In genomic region chr9:114440548-114440947, GRCm38 (mm10) we compare ENCODE assay signal across 21 mouse cellular contexts. TPM values are rescaled to one million over a fixed set of nuclear protein-coding genes. Genes with fewer than 3 reads are reported as not detected.
DNase-seq lines count a peak whose midpoint lies in the region; ATAC-seq and TF ChIP-seq lines count a peak whose summit lies in the region.
"Had no signal": no experiment of that assay in that cellular context is flagged by ENCODE, and none has a peak within 500 bp of the region (broad histone marks: within the 10 kb centered on the region; RNA-seq: fewer than 3 reads in every experiment).

No protein-coding gene starts in this region.

- no peaks in the 10 kb centered on the region for H3K9me3 ChIP-seq in stomach, embryonic 15.5 days
- H3K9me3 ChIP-seq in stomach, postnatal 0 days (ENCODE audit: control insufficient read depth, low read length) = no peaks in the 10 kb centered on the region
- no peaks in the 10 kb centered on the region for H3K9me3 ChIP-seq in ES-E14 (ENCODE audit: control insufficient read depth, insufficient read depth, low read depth, low read length)
- peaks cover 8% of the 10 kb centered on the region; the same call in 1 of the 2 replicates for H3K9me3 ChIP-seq in embryonic facial prominence, embryonic 10.5 days
- H3K9me3 ChIP-seq: heart, embryonic 10.5 days; liver, embryonic 15.5 days had no signal

- ATAC-seq in stomach, embryonic 15.5 days (ENCODE audit: insufficient read depth, low FRiP score, low read depth) = peak; percentile 18; the same call in 1 of the 2 replicates
- no peak for ATAC-seq in stomach, postnatal 0 days (ENCODE audit: low FRiP score, low TSS enrichment)
- 0 out of 2 replicates have a peak, but pooled peaks have one; percentile 16 for ATAC-seq in neutrophil, adult 5-6 weeks (ENCODE audit: extremely low read depth, insufficient number of reproducible peaks, low FRiP score, poor library complexity, severe bottlenecking)
- ATAC-seq: forebrain, embryonic 16.5 days had no signal

- 73% methylated on average over 10 of the region's 10 CpGs for WGBS in stomach, embryonic 15.5 days
- 74% methylated on average over 10 of the region's 10 CpGs for WGBS in stomach, postnatal 0 days
- 87% methylated on average over 10 of the region's 10 CpGs for WGBS in embryonic facial prominence, embryonic 10.5 days

- H3K27ac ChIP-seq in stomach, embryonic 15.5 days = no peak overlapping the region; the same call in 1 of the 2 replicates
- H3K27ac ChIP-seq in stomach, postnatal 0 days (replicated peaks) = no peak overlapping the region
- H3K27ac ChIP-seq in ES-E14 (ENCODE audit: insufficient read depth, low read depth, low read length, poor library complexity, severe bottlenecking) = no peak overlapping the region; the same call in 1 of the 2 replicates
- H3K27ac ChIP-seq in embryonic facial prominence, embryonic 10.5 days (replicated peaks) = no peak overlapping the region
- H3K27ac ChIP-seq: heart, embryonic 10.5 days; hindbrain, embryonic 15.5 days; liver, embryonic 15.5 days; midbrain, embryonic 12.5 days had no signal

- no peaks in the 10 kb centered on the region for H3K36me3 ChIP-seq in stomach, embryonic 15.5 days
- peaks cover 3% of the 10 kb centered on the region; the same call in 1 of the 2 replicates for H3K36me3 ChIP-seq in stomach, postnatal 0 days (ENCODE audit: control insufficient read depth, insufficient read depth, low read length)
- H3K36me3 ChIP-seq in ES-E14 (ENCODE audit: control insufficient read depth, insufficient read depth, low read length, poor library complexity, severe bottlenecking) = peaks cover 3% of the 10 kb centered on the region; the same call in 1 of the 2 replicates
- H3K36me3 ChIP-seq in embryonic facial prominence, embryonic 10.5 days (replicated peaks) = peaks cover 21% of the 10 kb centered on the region
- H3K36me3 ChIP-seq: liver, embryonic 15.5 days had no signal

- no peak overlapping the region for H3K4me3 ChIP-seq in stomach, embryonic 15.5 days (replicated peaks)
- no peak overlapping the region for H3K4me3 ChIP-seq in stomach, postnatal 0 days (ENCODE audit: low read depth, low read length)
- H3K4me3 ChIP-seq in ES-E14 (ENCODE audit: insufficient read depth in 1 of 2, low read depth in 1 of 2, low read length in 2 of 2, poor library complexity in 1 of 2, severe bottlenecking in 1 of 2) = peak overlapping the region in 1 of 2 experiments; percentile 7; a peak in 1 of 4 replicates
- no peak overlapping the region for H3K4me3 ChIP-seq in embryonic facial prominence, embryonic 10.5 days
- H3K4me3 ChIP-seq: heart, embryonic 10.5 days; hindbrain, embryonic 15.5 days; liver, embryonic 15.5 days; midbrain, embryonic 12.5 days; myocyte had no signal

- no peak overlapping the region for H3K9ac ChIP-seq in stomach, embryonic 15.5 days
- H3K9ac ChIP-seq in stomach, postnatal 0 days (ENCODE audit: low read length) = no peak overlapping the region
- H3K9ac ChIP-seq in ES-E14 (ENCODE audit: insufficient read depth, low read depth, low read length, poor library complexity, severe bottlenecking) = 0 out of 2 replicates have a peak overlapping the region, but pooled peaks have one; percentile 14
- H3K9ac ChIP-seq: hindbrain, embryonic 15.5 days; liver, embryonic 15.5 days; midbrain, embryonic 12.5 days had no signal

- in situ Hi-C loops in ES-E14 (cut with MboI; ENCODE audit: low sequenced_read_pairs in 2 of 2, unreplicated experiment in 2 of 2) = no loop called here

- H3K4me1 ChIP-seq in stomach, embryonic 15.5 days = no peaks in the 10 kb centered on the region
- no peaks in the 10 kb centered on the region for H3K4me1 ChIP-seq in stomach, postnatal 0 days (replicated peaks; ENCODE audit: control insufficient read depth, insufficient read depth)
- H3K4me1 ChIP-seq in ES-E14 (ENCODE audit: control insufficient read depth in 2 of 2, insufficient read depth in 2 of 2, low read length in 2 of 2, poor library complexity in 1 of 2) = peaks cover 3 to 14% of the 10 kb centered on the region in 2 experiments; a peak in 2 of 4 replicates
- H3K4me1 ChIP-seq in embryonic facial prominence, embryonic 10.5 days = no peaks in the 10 kb centered on the region
- H3K4me1 ChIP-seq: heart, embryonic 10.5 days; hindbrain, embryonic 15.5 days; liver, embryonic 15.5 days; midbrain, embryonic 12.5 days had no signal

- TF ChIP-seq CTCF in stomach, postnatal 0 days (IDR thresholded peaks at IDR 0.05; ENCODE audit: low read depth) = no peak

- no peak overlapping the region for H3K4me2 ChIP-seq in stomach, embryonic 15.5 days
- no peak overlapping the region for H3K4me2 ChIP-seq in stomach, postnatal 0 days (replicated peaks; ENCODE audit: low read depth)
- H3K4me2 ChIP-seq: hindbrain, embryonic 15.5 days; liver, embryonic 15.5 days; midbrain, embryonic 12.5 days had no signal

- TF ChIP-seq EP300 in stomach, postnatal 0 days (optimal IDR thresholded peaks at IDR 0.05) = no peak

- H3K27me3 ChIP-seq in stomach, embryonic 15.5 days (replicated peaks) = no peaks in the 10 kb centered on the region
- no peaks in the 10 kb centered on the region for H3K27me3 ChIP-seq in stomach, postnatal 0 days (ENCODE audit: control insufficient read depth, insufficient read depth, low read length)
- H3K27me3 ChIP-seq in embryonic facial prominence, embryonic 10.5 days (replicated peaks; ENCODE audit: low read depth, poor library complexity, severe bottlenecking) = no peaks in the 10 kb centered on the region
- H3K27me3 ChIP-seq: hindbrain, embryonic 15.5 days; liver, embryonic 15.5 days; midbrain, embryonic 12.5 days had no signal

- DNase-seq in stomach, postnatal 0 days (ENCODE audit: low spot score) = no peak
- no peak for DNase-seq in ES-E14 (ENCODE audit: low read depth, low spot score)
- DNase-seq in thymus, postnatal 4 days = peak; percentile 59
- no peak for DNase-seq in retina, embryonic 14.5 days (ENCODE audit: low spot score)
- DNase-seq in embryonic facial prominence, embryonic 10.5 days (ENCODE audit: low spot score) = no peak
- DNase-seq: B cell, adult 2 months; cerebellum, postnatal 25 days; gastrocnemius, postnatal 10 days; kidney, adult 9 months; kidney, postnatal 4 days; left cerebral cortex, postnatal 4 days; lung, postnatal 36 days; right cerebral cortex, postnatal 14 days had no signal

TF ChIP-seq in ES-E14, 5 proteins besides CTCF, POLR2A, EP300 and RAD21:
- TF ChIP-seq HCFC1 (IDR thresholded peaks at IDR 0.05; ENCODE audit: borderline replicate concordance, insufficient read depth, low read length) = no peak
- no peak for TF ChIP-seq MAFK (IDR thresholded peaks at IDR 0.05; ENCODE audit: insufficient read depth, low read depth, low read length)
- no peak for TF ChIP-seq ZC3H11A (IDR thresholded peaks at IDR 0.05; ENCODE audit: borderline replicate concordance, low read depth, low read length)
- no peak for TF ChIP-seq CHD2 (IDR thresholded peaks at IDR 0.05; ENCODE audit: low read depth, low read length)
- no peak for TF ChIP-seq ZNF384 (IDR thresholded peaks at IDR 0.05; ENCODE audit: low read depth, low read length)
TF ChIP-seq in ES-E14: peak in this region for 0.

RNA-seq across cellular contexts. Expression of gene Tmppe, which starts 39.6 kb away (rescaled TPM):
- polyA plus RNA-seq in stomach, embryonic 15.5 days (2015; fragmentation: Nextera tagmentation; extraction: Ambion mirVana) = 9.9 and 11.1 TPM in 2 replicates
- polyA plus RNA-seq in stomach, postnatal 0 days (2015; fragmentation: Nextera tagmentation; extraction: Ambion mirVana) = 5.7 and 5.8 TPM in 2 replicates
- total RNA-seq in ES-E14 (2012; rRNA removed) = 37.3 and 47.1 TPM in 2 replicates
- total RNA-seq in neutrophil, adult 5-6 weeks (2017) = 6.3 TPM in 2 replicates
- 11.8 and 14.1 TPM in 2 replicates for polyA plus RNA-seq in embryonic facial prominence, embryonic 10.5 days (2016; fragmentation: Nextera tagmentation; extraction: Ambion mirVana)

RNA-seq across cellular contexts. Expression of gene Glb1, which starts 39.7 kb away (rescaled TPM):
- polyA plus RNA-seq in stomach, embryonic 15.5 days (2015; fragmentation: Nextera tagmentation; extraction: Ambion mirVana) = 59.8 and 71.4 TPM in 2 replicates
- polyA plus RNA-seq in stomach, postnatal 0 days (2015; fragmentation: Nextera tagmentation; extraction: Ambion mirVana) = 27.1 and 28.2 TPM in 2 replicates
- 36.0 and 44.6 TPM in 2 replicates for total RNA-seq in ES-E14 (2012; rRNA removed)
- 7.4 and 7.9 TPM in 2 replicates for total RNA-seq in neutrophil, adult 5-6 weeks (2017)
- polyA plus RNA-seq in embryonic facial prominence, embryonic 10.5 days (2016; fragmentation: Nextera tagmentation; extraction: Ambion mirVana) = 22.0 and 22.8 TPM in 2 replicates

RNA-seq across cellular contexts. Expression of gene Crtap, which starts 50.1 kb away (rescaled TPM):
- polyA plus RNA-seq in stomach, embryonic 15.5 days (2015; fragmentation: Nextera tagmentation; extraction: Ambion mirVana) = 124 and 147 TPM in 2 replicates
- polyA plus RNA-seq in stomach, postnatal 0 days (2015; fragmentation: Nextera tagmentation; extraction: Ambion mirVana) = 76.3 and 85.5 TPM in 2 replicates
- total RNA-seq in ES-E14 (2012; rRNA removed) = 106 and 148 TPM in 2 replicates
- total RNA-seq in neutrophil, adult 5-6 weeks (2017) = 6.4 TPM in 2 replicates
- polyA plus RNA-seq in embryonic facial prominence, embryonic 10.5 days (2016; fragmentation: Nextera tagmentation; extraction: Ambion mirVana) = 44.4 and 52.2 TPM in 2 replicates
